Mouse (Mus musculus) forebrain, embryonic 11.5 days (tissue): Measurements from ENCODE around the gene Kmt5b. TPM values are rescaled to one million over a fixed set of nuclear protein-coding genes. Genes with fewer than 3 reads are reported as not detected.

Experiments used
- ATAC-seq: fragments of 200-750 bp; cut with Nextera tagmentation; replicated peaks from 2 replicates; pipeline ENCODE4 v1.8.0; 2017; ENCODE audit warnings: moderate TSS enrichment; ENCODE audit not compliant: low FRiP score
- DNase-seq: peaks from one replicate; pipeline ENCODE4 v3.0.0-alpha.2; 2017; ENCODE audit warnings: low spot score
- H3K27ac ChIP-seq: fragments of 300-500 bp; sonication (generic); 2 replicates; pipeline ENCODE4 v1.5.1; 2014; ENCODE audit warnings: low read depth, low read length
- H3K27me3 ChIP-seq: fragments of 300-500 bp; sonication (generic); 2 replicates; pipeline ENCODE4 v1.6.1; 2014; ENCODE audit warnings: mild to moderate bottlenecking, low read length, mixed read lengths; ENCODE audit not compliant: control insufficient read depth, insufficient read depth
- H3K36me3 ChIP-seq: fragments of 300-500 bp; sonication (generic); 2 replicates; pipeline ENCODE4 v1.6.1; 2014; ENCODE audit warnings: mild to moderate bottlenecking, low read length, moderate library complexity, mixed read lengths; ENCODE audit not compliant: control insufficient read depth, insufficient read depth
- H3K4me1 ChIP-seq: fragments of 300-500 bp; sonication (generic); replicated peaks from 2 replicates; pipeline ENCODE4 v1.6.1; 2014; ENCODE audit warnings: low read length, mixed read lengths; ENCODE audit not compliant: control insufficient read depth, insufficient read depth
- H3K4me2 ChIP-seq: fragments of 300-500 bp; sonication (generic); 2 replicates; pipeline ENCODE4 v1.6.1; 2014; ENCODE audit warnings: low read depth, mild to moderate bottlenecking, low read length, moderate library complexity, mixed read lengths; ENCODE audit not compliant: severe bottlenecking
- H3K4me3 ChIP-seq: fragments of 300-500 bp; sonication (generic); 2 replicates; pipeline ENCODE4 v1.5.1; 2014; ENCODE audit warnings: low read depth, low read length
- H3K9ac ChIP-seq: fragments of 300-500 bp; sonication (generic); 2 replicates; pipeline ENCODE4 v1.6.1; 2014; ENCODE audit warnings: low read length
- H3K9me3 ChIP-seq: fragments of 300-500 bp; sonication (generic); 2 replicates; pipeline ENCODE4 v1.6.1; 2016; ENCODE audit warnings: low read length, mixed read lengths; ENCODE audit not compliant: control insufficient read depth
- WGBS: fragments of 180-500 bp; shearing (Covaris S2); extraction: QIAGEN DNeasy Blood & Tissue Kit; methylation state at CpG from one replicate; pipeline ENCODE4 v1.1.7; 2014; 5-methylcytosine and 5-hydroxymethylcytosine counted together
- polyA plus RNA-seq: library from polyadenylated mRNA; unstranded; fragments of >200 nt; fragmentation: Nextera tagmentation; extraction: Ambion mirVana; gene quantifications from 2 replicates; pipeline ENCODE4 v1.2.1, GENCODE M21; 2014

Kmt5b gene
- polyA plus RNA-seq, 1 experiment from 2014 or later, result 44.6 TPM

GRCm38 (mm10) chr19:3843629-3844028 lies 76.4 kb downstream of the Kmt5b start:
- ATAC-seq (no peak), DNase-seq (no peak)
- Histone ChIP-seq H3K27ac (no peak overlapping the region), H3K36me3 (no peaks in the 10 kb centered on the region), H3K4me3 (no peak overlapping the region), H3K9me3 (no peaks in the 10 kb centered on the region), H3K9ac (no peak overlapping the region), H3K27me3 (no peaks in the 10 kb centered on the region), H3K4me1 (no peaks in the 10 kb centered on the region), H3K4me2 (no peak overlapping the region)
- 84% methylated on average over 2 of the region's 2 CpGs for WGBS

DNA sequence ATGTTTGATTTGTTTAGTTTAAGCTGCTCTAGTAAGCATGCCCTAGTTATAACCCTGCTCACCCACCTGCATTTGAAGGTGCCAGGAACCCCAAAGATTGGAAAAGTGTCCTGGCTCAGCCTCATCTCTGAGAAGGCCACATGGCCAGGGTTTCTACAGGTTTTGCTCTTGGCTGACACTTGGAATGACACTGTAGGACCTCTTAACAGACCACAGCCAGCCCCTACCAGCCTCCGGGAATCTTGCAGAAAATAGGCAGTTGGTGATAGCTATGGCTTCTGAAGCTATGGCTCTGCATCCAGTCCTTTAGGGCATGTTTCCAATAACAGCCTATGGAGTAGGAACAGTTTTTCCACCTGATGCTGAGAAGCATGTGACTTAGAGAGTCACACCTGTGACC lies 77.6 kb downstream of the Kmt5b start:
- H3K9me3 ChIP-seq, result no peaks in the 10 kb centered on the region
- H3K27me3 ChIP-seq, result no peaks in the 10 kb centered on the region
- no peak for ATAC-seq
- H3K4me1 ChIP-seq, result no peaks in the 10 kb centered on the region
- H3K4me2 ChIP-seq, result no peak overlapping the region
- H3K27ac ChIP-seq, result no peak overlapping the region
- no peaks in the 10 kb centered on the region for H3K36me3 ChIP-seq
- no peak overlapping the region for H3K9ac ChIP-seq
- no peak overlapping the region for H3K4me3 ChIP-seq
- 100% methylated on average over 1 of the region's 1 CpGs for WGBS
- no peak for DNase-seq

- H3K27me3 ChIP-seq, result no peaks in the 10 kb centered on the region
- no peak overlapping the region for H3K4me2 ChIP-seq
- no peak overlapping the region for H3K9ac ChIP-seq
- no peaks in the 10 kb centered on the region for H3K36me3 ChIP-seq
- no peak overlapping the region for H3K27ac ChIP-seq
- H3K9me3 ChIP-seq, result no peaks in the 10 kb centered on the region
- ATAC-seq (no peak), DNase-seq (no peak)
- 93% methylated on average over 11 of the region's 11 CpGs for WGBS
- no peaks in the 10 kb centered on the region for H3K4me1 ChIP-seq
- no peak overlapping the region for H3K4me3 ChIP-seq
Measured at GRCm38 (mm10) chr19:3845339-3845738, 78.1 kb downstream of the Kmt5b start.

DNA sequence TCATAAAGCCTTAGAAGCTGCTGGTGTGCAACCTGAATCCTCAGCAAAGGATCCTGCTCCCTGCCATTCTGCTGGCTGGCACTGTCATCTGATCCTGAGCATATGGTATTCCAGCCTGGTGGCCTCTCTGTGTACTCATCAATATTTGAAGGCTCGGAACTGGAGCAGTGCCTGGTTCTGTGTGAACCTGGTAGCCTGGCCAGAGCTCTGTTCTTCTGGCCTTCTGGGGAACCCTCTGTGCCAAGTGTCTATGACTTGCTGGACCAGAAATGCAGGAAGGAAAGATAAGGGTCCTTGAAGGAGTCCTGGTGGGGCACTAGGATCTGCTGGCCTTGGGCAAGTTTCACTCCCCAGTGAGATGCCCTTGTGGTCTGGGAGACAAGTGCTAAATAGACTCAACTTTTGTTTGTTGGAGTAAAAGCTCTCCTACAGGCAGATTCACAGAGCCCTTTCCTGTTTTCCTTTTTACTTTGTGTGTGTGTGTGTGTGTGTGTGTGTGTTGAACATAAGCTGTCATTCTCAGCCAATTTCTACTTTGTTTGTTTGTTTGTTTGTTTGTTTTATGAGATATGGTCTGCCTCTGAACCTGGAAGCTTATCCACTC lies 78.7 kb downstream of the Kmt5b start:
- Histone ChIP-seq H3K4me1 (peaks cover 2% of the 10 kb centered on the region), H3K36me3 (no peaks in the 10 kb centered on the region), H3K4me2 (no peak overlapping the region), H3K27me3 (no peaks in the 10 kb centered on the region), H3K9me3 (no peaks in the 10 kb centered on the region), H3K9ac (no peak overlapping the region), H3K27ac (no peak overlapping the region), H3K4me3 (no peak overlapping the region)
- 90% methylated on average over 1 of the region's 1 CpGs for WGBS
- ATAC-seq (no peak), DNase-seq (no peak)

DNA sequence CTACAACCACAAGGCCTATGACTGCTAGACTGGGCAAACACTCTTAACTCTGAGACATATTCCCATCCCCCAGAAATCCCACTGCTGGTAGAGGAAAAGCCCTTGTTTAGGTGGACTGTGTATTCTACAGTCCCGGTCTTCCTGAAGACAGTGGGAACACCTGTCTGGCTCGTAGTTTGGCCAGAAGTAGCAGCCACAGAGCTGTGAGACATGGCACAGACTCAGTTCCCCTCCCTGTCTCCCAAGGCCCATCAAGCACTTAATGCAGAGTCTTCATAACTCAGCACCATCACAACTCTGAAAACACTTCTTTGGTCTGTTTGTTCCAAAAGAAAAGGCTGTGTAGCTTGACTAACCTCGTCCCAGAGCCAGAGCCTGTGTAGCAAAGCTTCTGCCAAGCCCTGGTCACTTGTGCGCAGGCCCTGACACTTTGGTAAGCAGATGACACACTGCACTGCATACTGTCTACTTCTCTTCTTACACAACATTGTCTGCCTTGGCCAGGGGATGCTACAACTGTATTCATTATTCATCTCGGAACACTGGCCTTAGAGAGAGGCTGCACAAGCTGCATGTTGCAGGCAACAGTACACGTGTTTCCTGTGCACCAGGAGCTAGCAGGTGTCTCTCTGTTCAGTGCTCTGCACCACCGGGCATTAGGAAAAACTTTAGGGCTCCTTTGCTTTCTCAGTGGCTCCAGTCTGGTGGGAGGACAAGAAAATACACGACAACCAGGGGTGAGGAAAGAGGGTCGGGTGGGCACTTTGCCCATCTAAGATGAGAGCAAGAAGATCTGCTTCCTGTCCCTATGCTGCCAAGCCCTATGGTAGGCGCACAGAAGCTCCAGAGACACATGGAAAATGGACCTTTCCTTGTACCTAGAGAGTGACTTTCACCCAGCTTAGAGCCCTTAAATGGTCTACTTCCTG lies 79.7 kb downstream of the Kmt5b start:
- H3K4me1 ChIP-seq, result peaks cover 7% of the 10 kb centered on the region
- H3K9me3 ChIP-seq, result no peaks in the 10 kb centered on the region
- H3K27me3 ChIP-seq, result no peaks in the 10 kb centered on the region
- no peak overlapping the region for H3K9ac ChIP-seq
- H3K27ac ChIP-seq, result no peak overlapping the region
- H3K4me3 ChIP-seq, result no peak overlapping the region
- H3K36me3 ChIP-seq, result no peaks in the 10 kb centered on the region
- DNase-seq (no peak), ATAC-seq (no peak)
- no peak overlapping the region for H3K4me2 ChIP-seq
- 82% methylated on average over 10 of the region's 10 CpGs for WGBS

DNA sequence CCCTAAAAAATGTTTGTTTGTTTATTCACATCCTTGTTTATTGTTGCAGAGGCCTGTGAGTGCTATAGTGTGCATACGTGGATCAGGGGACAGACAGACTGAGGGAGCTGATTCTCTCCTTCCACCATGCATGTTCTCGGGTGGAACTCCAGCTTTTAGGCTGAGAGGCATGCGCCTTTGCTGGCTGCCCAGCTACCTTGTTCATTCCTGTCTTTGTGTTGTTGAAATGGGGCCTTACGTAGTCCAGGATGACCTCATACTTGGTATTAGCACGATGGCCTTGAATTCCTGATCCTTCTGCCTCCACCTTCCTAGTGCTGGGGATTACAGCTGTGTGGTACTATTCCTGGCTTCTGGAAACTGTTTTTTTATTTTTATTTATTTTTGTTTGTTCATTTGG lies 80.5 kb downstream of the Kmt5b start:
- Histone ChIP-seq H3K36me3 (no peaks in the 10 kb centered on the region), H3K4me1 (peaks cover 7% of the 10 kb centered on the region), H3K4me3 (no peak overlapping the region), H3K9me3 (no peaks in the 10 kb centered on the region), H3K4me2 (no peak overlapping the region), H3K27ac (no peak overlapping the region), H3K27me3 (no peaks in the 10 kb centered on the region), H3K9ac (no peak overlapping the region)
- WGBS, result 80% methylated on average over 5 of the region's 5 CpGs
- ATAC-seq (no peak), DNase-seq (no peak)

DNA sequence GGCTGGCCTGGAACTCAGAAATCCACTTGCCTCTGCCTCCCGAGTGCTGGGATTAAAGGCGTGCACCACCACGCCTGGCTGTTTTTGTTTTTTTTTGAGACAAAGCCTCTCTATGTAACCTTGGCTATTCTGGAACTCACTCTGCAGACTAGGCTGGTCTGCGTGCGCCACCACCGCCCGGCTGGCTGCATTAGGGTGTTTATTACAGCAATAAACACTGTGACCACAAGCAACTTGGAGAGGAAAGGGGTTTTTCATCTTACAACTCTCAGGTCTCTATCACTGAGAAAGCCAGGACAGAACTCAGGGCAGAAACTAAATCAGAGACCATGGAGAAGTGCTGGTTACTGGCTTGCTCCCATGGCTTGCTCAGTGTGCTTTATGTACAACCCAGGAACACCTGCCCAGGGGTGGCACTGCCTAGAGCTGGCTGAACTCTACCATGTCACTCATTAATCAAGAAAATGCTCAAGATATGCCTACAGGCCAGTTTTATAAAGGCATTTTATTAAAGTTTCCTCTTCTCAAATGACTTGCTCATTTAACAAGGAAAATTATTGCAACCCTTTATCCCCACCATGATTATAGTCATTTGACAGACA lies 81.1 kb downstream of the Kmt5b start:
- H3K27ac ChIP-seq, result no peak overlapping the region
- WGBS, result 83% methylated on average over 7 of the region's 7 CpGs
- no peak overlapping the region for H3K9ac ChIP-seq
- H3K36me3 ChIP-seq, result no peaks in the 10 kb centered on the region
- DNase-seq, result no peak
- peaks cover 7% of the 10 kb centered on the region for H3K4me1 ChIP-seq
- H3K27me3 ChIP-seq, result no peaks in the 10 kb centered on the region
- no peaks in the 10 kb centered on the region for H3K9me3 ChIP-seq
- no peak for ATAC-seq
- H3K4me3 ChIP-seq, result no peak overlapping the region
- no peak overlapping the region for H3K4me2 ChIP-seq

DNA sequence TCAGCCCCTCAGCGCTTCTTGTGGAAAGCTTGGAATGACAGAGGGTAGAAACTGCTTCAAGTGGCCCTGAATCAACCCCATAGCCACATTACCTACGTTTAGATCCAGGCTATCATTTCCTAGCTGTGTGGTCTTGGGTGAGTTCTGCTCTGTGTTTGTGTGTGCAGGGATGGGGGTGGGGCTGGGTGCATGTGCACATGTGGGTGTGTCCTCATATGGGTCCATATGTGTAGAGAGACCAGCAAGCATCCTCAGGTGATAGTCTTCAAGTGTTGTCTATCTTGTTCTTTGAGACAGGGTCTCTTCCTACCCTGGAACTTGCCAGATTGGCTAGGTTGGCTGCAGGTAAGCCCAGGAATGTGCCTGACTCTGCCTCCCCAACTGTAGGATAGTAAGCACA lies 82.0 kb downstream of the Kmt5b start:
- no peak overlapping the region for H3K4me3 ChIP-seq
- 90% methylated on average over 2 of the region's 2 CpGs for WGBS
- ATAC-seq, result no peak
- H3K9ac ChIP-seq, result no peak overlapping the region
- no peaks in the 10 kb centered on the region for H3K27me3 ChIP-seq
- no peaks in the 10 kb centered on the region; the same call in 1 of the 2 replicates for H3K36me3 ChIP-seq
- H3K4me1 ChIP-seq, result peaks cover 7% of the 10 kb centered on the region
- no peak for DNase-seq
- H3K9me3 ChIP-seq, result no peaks in the 10 kb centered on the region
- H3K4me2 ChIP-seq, result no peak overlapping the region
- H3K27ac ChIP-seq, result no peak overlapping the region
